Mouse (Mus musculus) small intestine, adult 2 months (tissue): Measurements from ENCODE around the gene Efna1. TPM values are rescaled to one million over a fixed set of nuclear protein-coding genes. Genes with fewer than 3 reads are reported as not detected.
A peak's percentile ranks its signal among the peaks of the same experiment; 100 is the strongest.

ENCODE experiments used
- H3K27ac ChIP-seq: fragments of 200-500 bp; 2 replicates; pipeline ENCODE4 v1.5.1; 2012; ENCODE audit warnings: low read depth, low read length, control low read depth, inconsistent platforms; ENCODE audit not compliant: insufficient read depth
- H3K27me3 ChIP-seq: fragments of 200-500 bp; 2 replicates; pipeline ENCODE4 v1.6.1; 2012; ENCODE audit warnings: mild to moderate bottlenecking, moderate library complexity, low read length, inconsistent platforms; ENCODE audit not compliant: control insufficient read depth, insufficient read depth
- H3K36me3 ChIP-seq: fragments of 200-500 bp; 2 replicates; pipeline ENCODE4 v1.6.1; 2012; ENCODE audit warnings: mild to moderate bottlenecking, low read length, control low read depth, inconsistent platforms; ENCODE audit not compliant: control insufficient read depth, insufficient read depth
- H3K4me1 ChIP-seq: fragments of 200-500 bp; 2 replicates; pipeline ENCODE4 v1.6.1; 2012; ENCODE audit warnings: low read length, inconsistent platforms, mixed read lengths; ENCODE audit not compliant: control insufficient read depth, insufficient read depth, insufficient read length
- H3K4me3 ChIP-seq: fragments of 200-500 bp; 2 replicates; pipeline ENCODE4 v1.5.1; 2012; ENCODE audit warnings: low read depth, mild to moderate bottlenecking, control low read depth, inconsistent platforms, low read length, moderate library complexity
- CTCF ChIP-seq: fragments of 200-500 bp; IDR thresholded peaks from 2 replicates; pipeline ENCODE4 v1.5.1; 2012; ENCODE audit warnings: low read depth, mild to moderate bottlenecking, control low read depth, inconsistent platforms, low read length, moderate library complexity, mixed read lengths; ENCODE audit not compliant: insufficient replicate concordance, insufficient read length; ENCODE audit errors: extremely low read depth
- POLR2A ChIP-seq: fragments of 200-500 bp; IDR thresholded peaks from 2 replicates; pipeline ENCODE4 v1.6.1; 2012; ENCODE audit warnings: low read depth, mild to moderate bottlenecking, control low read depth, inconsistent platforms, low read length, moderate library complexity
- WGBS: fragments of 180-500 bp; shearing (Covaris S2); methylation state at CpG from one replicate; pipeline ENCODE4 v1.1.7; 2018; 5-methylcytosine and 5-hydroxymethylcytosine counted together
- polyA plus RNA-seq: library from polyadenylated mRNA; depleted of rRNA; stranded (reverse); fragments of >200 nt; gene quantifications from 2 replicates; pipeline ENCODE4 v1.2.3, GENCODE M21; 2012

The Efna1 gene
- polyA plus RNA-seq, 1 experiment = 122 TPM

DNA sequence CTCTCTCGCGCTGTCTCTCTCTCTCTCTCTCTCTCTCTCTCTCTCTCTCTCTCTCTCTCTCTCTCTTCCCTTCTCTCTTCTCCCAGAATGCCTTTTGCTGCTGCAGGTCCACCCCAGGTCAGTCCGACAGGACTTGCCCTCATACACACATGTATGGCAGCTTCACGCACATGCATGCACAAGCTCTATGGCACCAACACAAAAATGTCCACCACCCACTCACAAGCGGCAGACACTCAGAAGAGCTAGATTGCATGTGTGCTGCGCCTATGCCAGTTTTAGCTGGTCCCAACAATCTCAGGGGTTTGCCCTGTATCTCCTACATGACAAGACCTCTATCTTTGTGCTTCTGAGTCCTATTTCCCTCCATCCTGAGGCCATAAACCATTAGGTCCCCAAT, 36.3 kb upstream of the Efna1 start:
- Histone ChIP-seq H3K36me3 (no peaks in the 10 kb centered on the region), H3K4me3 (no peak overlapping the region), H3K27ac (no peak overlapping the region), H3K27me3 (peaks cover 31% of the 10 kb centered on the region), H3K4me1 (peaks cover 31% of the 10 kb centered on the region)
- 74% methylated on average over 6 of the region's 6 CpGs for WGBS
- TF ChIP-seq POLR2A (no peak), CTCF (no peak)

DNA sequence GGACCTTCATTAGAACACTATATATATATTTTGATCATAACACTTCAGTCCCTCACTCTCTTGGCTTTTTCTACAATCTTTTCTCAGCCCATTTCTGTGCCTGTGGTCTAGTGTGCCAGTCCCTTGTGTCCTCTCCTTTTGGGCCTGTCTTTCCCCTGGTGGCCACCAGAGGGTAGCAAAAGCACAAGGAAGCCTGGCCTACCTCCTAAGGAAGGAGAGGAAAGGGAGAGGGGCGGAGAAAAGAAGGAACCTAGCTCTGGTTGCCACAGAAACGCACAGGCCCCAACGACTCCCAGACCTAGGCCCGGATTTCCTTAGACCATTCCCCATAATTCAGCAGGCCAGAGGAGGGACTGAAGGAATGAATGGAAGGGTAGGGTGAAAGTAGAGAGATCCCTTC, 35.9 kb upstream of the Efna1 start:
- H3K4me3 ChIP-seq = no peak overlapping the region
- no peaks in the 10 kb centered on the region for H3K36me3 ChIP-seq
- H3K4me1 ChIP-seq = peaks cover 28% of the 10 kb centered on the region
- no peak for TF ChIP-seq POLR2A
- peak; percentile 88; the same call in 1 of the 2 replicates for TF ChIP-seq CTCF
- no peak overlapping the region for H3K27ac ChIP-seq
- peaks cover 31% of the 10 kb centered on the region for H3K27me3 ChIP-seq
- 3% methylated on average over 4 of the region's 4 CpGs for WGBS

DNA sequence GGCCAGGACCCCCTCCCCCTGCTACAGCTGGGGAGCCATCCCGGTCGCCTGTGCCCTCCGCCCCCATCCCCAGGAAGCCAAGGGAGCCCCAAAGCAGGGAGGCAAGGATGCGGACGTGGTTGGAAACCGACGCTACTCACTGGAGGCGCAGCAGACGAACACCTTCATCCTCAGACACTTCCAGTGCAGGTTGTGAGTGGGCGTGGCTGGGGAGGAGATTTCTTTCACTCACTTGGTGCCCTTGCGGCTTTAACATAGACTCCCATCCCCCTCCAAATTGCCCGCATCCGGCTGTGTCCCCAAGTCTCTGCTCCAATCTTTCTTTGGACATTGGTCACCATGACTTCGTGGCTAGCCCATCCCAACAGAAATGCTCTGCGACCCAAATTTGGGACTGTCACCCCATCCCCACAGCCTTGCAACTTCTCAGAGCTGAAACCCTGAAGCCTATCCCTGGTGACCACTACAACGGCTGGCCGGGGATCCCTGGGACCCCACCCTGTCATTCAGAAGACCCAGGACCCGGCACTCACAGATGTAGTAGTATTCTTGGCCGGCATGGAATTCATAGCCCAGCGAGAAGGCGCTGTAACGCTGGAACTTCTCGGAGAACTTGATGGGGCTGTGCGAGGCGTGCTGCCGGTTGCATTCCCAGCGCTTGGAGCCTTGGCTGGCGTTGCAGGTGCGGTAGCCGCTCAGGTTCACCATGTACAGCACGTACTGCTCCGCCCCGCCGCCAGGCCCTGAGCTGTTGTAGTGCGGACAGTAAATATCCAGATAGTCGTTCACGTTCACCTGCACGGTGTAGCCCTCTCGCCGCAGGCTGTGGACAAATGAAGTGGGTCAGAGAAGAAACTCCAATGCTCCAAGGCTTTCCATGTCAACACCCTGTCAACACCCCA, 35.2 kb upstream of the Efna1 start:
- H3K4me3 ChIP-seq = no peak overlapping the region

DNA sequence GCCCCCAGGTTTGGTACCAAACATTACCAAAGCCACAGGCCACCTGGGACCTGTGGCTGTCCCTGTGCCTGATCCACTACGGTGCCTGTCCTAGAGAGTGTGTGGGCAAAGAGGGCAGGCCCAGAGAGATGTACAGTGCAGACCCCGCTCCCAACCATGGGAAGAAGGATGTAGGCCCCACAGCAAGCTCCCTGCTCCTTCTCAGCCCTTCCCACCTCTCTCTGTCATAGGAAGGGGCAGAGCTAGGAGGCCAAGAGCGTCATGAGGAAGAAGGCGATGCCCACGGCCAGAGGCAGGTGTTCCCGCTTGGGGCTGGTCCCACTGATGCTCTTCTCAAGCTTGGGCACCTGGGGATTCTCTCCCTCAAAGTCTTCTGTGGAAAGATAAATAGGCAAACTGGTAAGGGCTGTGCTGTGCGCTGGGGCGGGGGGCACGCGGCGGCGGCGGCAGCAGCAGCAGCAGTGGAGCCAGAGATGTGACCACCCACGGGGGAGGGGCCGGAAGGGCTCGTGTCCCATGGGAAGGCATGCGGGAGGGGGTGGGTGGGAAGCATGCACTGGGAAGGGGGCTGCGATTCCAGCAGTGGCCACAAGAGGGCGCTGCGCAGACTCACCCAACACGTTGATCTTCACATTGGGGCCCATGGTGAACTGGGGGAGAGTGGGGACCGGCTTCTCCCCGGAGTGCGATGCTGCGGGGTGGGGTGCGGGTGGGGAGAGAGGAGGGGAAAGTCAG, 34.4 kb upstream of the Efna1 start:
- no peak for TF ChIP-seq POLR2A
- TF ChIP-seq CTCF = peak; percentile 85
- WGBS = 26% methylated on average over 26 of the region's 26 CpGs
- Histone ChIP-seq H3K27me3 (peaks cover 18% of the 10 kb centered on the region), H3K27ac (no peak overlapping the region), H3K36me3 (no peaks in the 10 kb centered on the region), H3K4me1 (peaks cover 14% of the 10 kb centered on the region), H3K4me3 (peak overlapping the region; percentile 40)

More for the DNA sequence above, 35.2 kb upstream of the Efna1 start:
- Histone ChIP-seq H3K27ac (no peak overlapping the region), H3K27me3 (peaks cover 26% of the 10 kb centered on the region), H3K4me1 (peaks cover 22% of the 10 kb centered on the region), H3K36me3 (no peaks in the 10 kb centered on the region)
- TF ChIP-seq CTCF (no peak), POLR2A (no peak)
- 36% methylated on average over 40 of the region's 40 CpGs for whole genome bisulfite sequencing

DNA sequence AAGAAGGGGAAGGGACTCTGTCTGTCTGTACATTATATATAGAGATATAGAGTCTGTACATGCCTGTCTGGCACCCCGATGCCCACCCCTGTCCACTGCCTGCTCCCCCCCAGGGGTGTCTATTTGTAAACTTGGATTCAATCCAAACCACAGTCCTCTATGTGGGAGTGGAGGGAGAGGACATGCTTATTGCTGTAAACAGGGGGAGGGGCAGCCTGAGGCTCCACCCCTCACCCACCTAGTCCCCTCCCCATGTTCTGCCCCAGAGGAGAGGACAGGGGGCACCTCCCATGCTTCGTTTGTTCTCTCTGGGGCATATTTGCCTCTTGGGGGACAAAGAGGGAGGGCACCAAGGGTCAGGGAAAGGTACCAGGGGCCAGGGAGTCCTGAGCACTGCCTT, 33.8 kb upstream of the Efna1 start:
- peaks cover 11% of the 10 kb centered on the region for H3K4me1 ChIP-seq
- TF ChIP-seq POLR2A (no peak), CTCF (no peak)
- no peaks in the 10 kb centered on the region for H3K36me3 ChIP-seq
- 70% methylated on average over 2 of the region's 2 CpGs for WGBS
- H3K27ac ChIP-seq = no peak overlapping the region
- H3K4me3 ChIP-seq = no peak overlapping the region
- H3K27me3 ChIP-seq = peaks cover 12% of the 10 kb centered on the region

DNA sequence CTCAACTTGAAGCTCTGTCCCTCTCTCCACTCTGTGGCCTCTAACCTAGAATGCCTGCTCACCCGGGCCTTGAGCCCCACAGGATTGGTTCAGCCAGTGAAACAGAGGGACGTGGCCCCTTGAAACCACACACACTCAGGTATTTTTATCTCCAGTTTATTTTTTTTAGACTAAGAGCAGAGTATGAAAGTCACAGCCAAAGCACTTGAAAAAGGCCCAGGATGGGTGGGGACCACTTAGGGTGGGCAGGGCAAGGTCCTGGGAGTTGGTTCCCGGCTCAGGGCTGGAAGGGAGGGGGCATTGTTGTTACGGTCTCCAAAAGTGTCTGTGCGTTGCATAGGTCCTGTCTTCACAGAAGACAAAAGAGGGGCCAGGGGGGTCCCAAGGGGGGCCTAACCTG, 33.4 kb upstream of the Efna1 start:
- Histone ChIP-seq H3K36me3 (no peaks in the 10 kb centered on the region), H3K4me3 (no peak overlapping the region), H3K27ac (no peak overlapping the region), H3K4me1 (peaks cover 9% of the 10 kb centered on the region), H3K27me3 (peaks cover 8% of the 10 kb centered on the region)
- WGBS = 77% methylated on average over 5 of the region's 5 CpGs
- no peak for TF ChIP-seq POLR2A
- no peak for TF ChIP-seq CTCF

DNA sequence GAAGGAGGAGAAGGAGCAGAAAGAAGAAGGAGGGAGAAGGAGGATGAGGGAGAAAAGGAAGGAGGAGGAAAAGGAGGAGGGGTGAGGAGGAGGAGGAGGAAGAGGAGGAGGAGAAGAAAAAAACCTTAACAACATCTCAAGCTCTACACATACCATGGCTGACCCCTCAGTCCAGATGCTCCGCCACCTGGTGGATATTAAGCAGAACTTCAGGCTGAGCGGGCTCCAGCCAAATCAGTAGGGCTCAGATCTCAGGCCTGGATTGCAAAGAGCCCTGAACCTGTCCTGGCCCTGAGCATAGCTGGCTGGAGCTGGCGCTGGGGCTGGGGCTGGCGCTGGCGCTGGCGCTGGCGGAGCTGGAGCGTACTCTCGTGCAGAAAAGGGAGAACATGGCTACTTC, 27.1 kb upstream of the Efna1 start:
- no peak overlapping the region for H3K4me3 ChIP-seq
- WGBS = 2% methylated on average over 9 of the region's 9 CpGs
- H3K36me3 ChIP-seq = no peaks in the 10 kb centered on the region
- no peak overlapping the region for H3K27ac ChIP-seq
- peaks cover 25% of the 10 kb centered on the region for H3K4me1 ChIP-seq
- TF ChIP-seq POLR2A (no peak), CTCF (peak; percentile 77; the same call in 1 of the 2 replicates)
- H3K27me3 ChIP-seq = no peaks in the 10 kb centered on the region
